Mouse (Mus musculus): ENCODE measurements around the gene Dgkh. TPM values are rescaled to one million over a fixed set of nuclear protein-coding genes. Genes with fewer than 3 reads are reported as not detected.

Gene Dgkh
- polyA plus RNA-seq, 1 experiment from 2014 or later: 4.0 TPM

DNA sequence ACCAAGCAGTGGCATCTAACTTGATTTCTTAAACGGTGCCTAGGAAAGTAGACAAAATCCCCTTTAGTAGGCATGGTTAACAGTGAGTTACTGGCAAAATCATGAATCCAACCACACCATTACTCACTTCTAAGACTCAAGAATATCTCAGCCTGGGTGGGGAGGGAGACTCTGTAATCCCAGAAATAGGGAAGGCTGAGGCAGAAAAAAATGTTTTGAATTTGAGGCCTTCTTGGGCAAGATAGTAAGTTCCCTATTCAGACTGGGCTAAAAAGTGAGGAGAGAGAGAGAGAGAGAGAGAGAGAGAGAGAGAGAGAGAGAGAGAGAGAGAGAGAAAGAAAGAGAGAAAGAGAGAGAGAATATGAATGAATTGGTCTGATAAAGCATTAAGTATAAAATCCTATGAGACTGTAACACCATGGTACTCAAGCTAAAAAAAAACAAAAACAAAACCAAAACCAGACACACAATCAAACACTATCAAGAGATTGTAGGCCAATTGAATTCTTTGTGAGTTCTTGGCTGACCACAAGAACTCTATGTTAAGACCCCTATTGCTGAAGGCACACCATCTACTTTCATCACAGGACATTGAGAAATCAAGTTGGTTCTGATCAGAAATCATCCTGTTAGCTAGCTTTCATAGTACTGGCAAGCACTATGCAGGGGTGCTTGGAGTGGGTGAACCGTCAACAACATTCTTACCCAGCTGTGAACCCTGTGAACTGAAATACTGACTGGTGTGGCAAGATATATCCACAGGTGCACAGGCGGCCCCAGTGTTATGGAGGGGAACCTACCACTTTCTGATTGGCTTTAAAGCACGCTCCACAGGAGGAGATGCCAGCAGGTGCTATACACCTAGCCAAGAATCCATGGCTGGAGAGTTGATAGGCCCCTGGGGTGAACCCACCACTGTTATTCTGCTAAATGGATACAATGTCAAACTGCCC lies 101.4 kb downstream of the Dgkh start:
- H3K9ac ChIP-seq: no peak overlapping the region
- WGBS: 88% methylated on average over 4 of the region's 4 CpGs
- no peaks in the 10 kb centered on the region for H3K36me3 ChIP-seq (replicated peaks; ENCODE audit: control insufficient read depth, insufficient read depth)
- H3K4me1 ChIP-seq (replicated peaks; ENCODE audit: control insufficient read depth, insufficient read depth, low read length): no peaks in the 10 kb centered on the region
- no peak overlapping the region for H3K4me2 ChIP-seq (replicated peaks)
- H3K4me3 ChIP-seq (replicated peaks; ENCODE audit: low read length): no peak overlapping the region
- H3K9me3 ChIP-seq (ENCODE audit: control insufficient read depth, low read length): no peaks in the 10 kb centered on the region
- H3K27ac ChIP-seq: no peak overlapping the region
- no peak for DNase-seq (ENCODE audit: low spot score)
- H3K27me3 ChIP-seq (ENCODE audit: control insufficient read depth, insufficient read depth, low read length): no peaks in the 10 kb centered on the region
- no peak for ATAC-seq (ENCODE audit: low FRiP score)

DNA sequence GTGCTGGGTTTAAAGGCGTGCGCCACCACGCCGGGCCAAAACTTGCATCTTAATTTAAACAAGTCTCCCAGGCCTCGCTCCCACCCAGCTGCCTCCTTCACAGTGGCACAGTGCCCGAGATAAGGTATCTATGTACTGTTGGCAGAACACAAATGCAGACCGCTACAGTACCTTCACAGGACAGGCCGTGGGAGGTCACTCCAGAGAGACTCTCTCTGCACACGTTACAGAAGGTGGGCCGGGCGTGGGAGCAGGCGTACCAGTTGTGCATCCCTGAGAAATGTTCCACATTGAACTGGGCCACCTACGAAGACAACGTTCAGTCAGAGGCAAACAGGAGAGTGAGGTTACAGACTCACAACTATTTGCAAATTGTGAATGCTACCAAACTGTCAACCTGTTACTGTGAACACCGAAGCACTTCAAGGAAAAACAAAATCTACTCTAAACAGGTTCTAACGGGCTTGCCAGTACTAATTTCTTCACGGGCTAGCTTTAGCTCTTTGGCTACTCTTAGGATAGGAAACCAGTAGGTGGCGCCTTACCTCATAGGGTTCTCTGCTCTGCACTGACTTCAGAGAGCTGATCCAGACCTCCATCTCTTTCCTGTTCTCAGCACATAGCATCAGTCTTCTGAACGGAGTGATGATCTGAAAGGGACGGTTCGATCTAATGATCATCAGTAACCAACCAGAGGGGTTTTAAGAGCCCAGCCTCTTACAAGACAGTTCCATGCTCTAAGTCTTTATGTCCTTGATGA lies 104.9 kb downstream of the Dgkh start:
- ATAC-seq (ENCODE audit: low FRiP score): no peak
- Histone ChIP-seq H3K36me3 (replicated peaks; ENCODE audit: control insufficient read depth, insufficient read depth) (peaks cover 6% of the 10 kb centered on the region; the same call in 1 of the 2 replicates), H3K9ac (no peak overlapping the region), H3K9me3 (ENCODE audit: control insufficient read depth, low read length) (no peaks in the 10 kb centered on the region), H3K27me3 (ENCODE audit: control insufficient read depth, insufficient read depth, low read length) (no peaks in the 10 kb centered on the region), H3K4me3 (replicated peaks; ENCODE audit: low read length) (no peak overlapping the region), H3K4me2 (replicated peaks) (no peak overlapping the region), H3K4me1 (replicated peaks; ENCODE audit: control insufficient read depth, insufficient read depth, low read length) (no peaks in the 10 kb centered on the region), H3K27ac (no peak overlapping the region)
- DNase-seq (ENCODE audit: low spot score): no peak
- 88% methylated on average over 21 of the region's 21 CpGs for WGBS

DNA sequence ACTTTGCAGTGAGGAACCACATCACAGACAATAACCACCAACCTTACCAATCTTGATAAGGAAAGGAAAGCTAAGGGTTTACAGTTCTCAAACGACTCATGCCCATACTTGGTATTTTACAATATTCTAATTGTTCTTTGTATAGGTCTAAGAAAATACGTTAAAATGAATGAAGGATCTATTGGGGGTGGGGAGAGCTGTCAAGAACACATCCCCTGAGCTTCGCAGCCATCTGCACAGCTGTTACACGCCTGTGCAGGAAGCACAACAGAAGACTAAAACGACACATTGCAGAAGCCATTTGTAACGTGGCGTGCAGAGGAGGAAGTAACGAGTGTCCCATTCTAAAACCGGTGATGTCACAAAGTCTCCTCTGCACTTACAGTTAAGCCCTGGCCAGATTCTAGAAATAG lies 113.7 kb downstream of the Dgkh start:
- no peak for ATAC-seq (ENCODE audit: low FRiP score)
- Histone ChIP-seq H3K9me3 (ENCODE audit: control insufficient read depth, low read length) (no peaks in the 10 kb centered on the region), H3K4me2 (replicated peaks) (no peak overlapping the region), H3K9ac (no peak overlapping the region), H3K4me1 (replicated peaks; ENCODE audit: control insufficient read depth, insufficient read depth, low read length) (no peaks in the 10 kb centered on the region), H3K4me3 (replicated peaks; ENCODE audit: low read length) (no peak overlapping the region), H3K27ac (no peak overlapping the region), H3K36me3 (replicated peaks; ENCODE audit: control insufficient read depth, insufficient read depth) (peaks cover 14% of the 10 kb centered on the region), H3K27me3 (ENCODE audit: control insufficient read depth, insufficient read depth, low read length) (no peaks in the 10 kb centered on the region)
- 53% methylated on average over 9 of the region's 9 CpGs for WGBS
- DNase-seq (ENCODE audit: low spot score): no peak

DNA sequence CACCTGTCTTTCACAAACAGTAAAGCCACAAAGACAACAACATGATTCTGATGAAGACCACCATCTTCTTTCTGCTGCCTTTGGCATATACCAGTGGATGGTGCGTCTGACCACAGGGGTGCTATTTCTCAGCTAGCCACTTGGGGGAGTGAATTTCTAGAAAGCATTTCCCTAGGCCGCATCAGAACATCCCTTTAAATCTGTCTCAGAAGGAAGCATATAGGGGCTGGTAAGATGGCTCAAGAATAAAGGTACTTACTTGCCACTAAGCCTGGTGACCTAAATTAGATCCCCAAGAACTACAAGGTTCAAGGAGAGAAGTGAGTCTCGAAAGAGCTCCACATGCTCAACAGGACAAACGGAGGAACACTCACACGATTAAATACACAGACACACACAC lies 119.0 kb downstream of the Dgkh start:
- no peak overlapping the region for H3K9ac ChIP-seq
- WGBS: 81% methylated on average over 5 of the region's 5 CpGs
- ATAC-seq (ENCODE audit: low FRiP score) (no peak), DNase-seq (ENCODE audit: low spot score) (no peak)
- H3K4me1 ChIP-seq (replicated peaks; ENCODE audit: control insufficient read depth, insufficient read depth, low read length): no peaks in the 10 kb centered on the region
- no peak overlapping the region for H3K4me2 ChIP-seq (replicated peaks)
- no peak overlapping the region for H3K4me3 ChIP-seq (replicated peaks; ENCODE audit: low read length)
- no peaks in the 10 kb centered on the region for H3K27me3 ChIP-seq (ENCODE audit: control insufficient read depth, insufficient read depth, low read length)
- peaks cover 3% of the 10 kb centered on the region for H3K36me3 ChIP-seq (replicated peaks; ENCODE audit: control insufficient read depth, insufficient read depth)
- no peak overlapping the region for H3K27ac ChIP-seq
- H3K9me3 ChIP-seq (ENCODE audit: control insufficient read depth, low read length): no peaks in the 10 kb centered on the region

DNA sequence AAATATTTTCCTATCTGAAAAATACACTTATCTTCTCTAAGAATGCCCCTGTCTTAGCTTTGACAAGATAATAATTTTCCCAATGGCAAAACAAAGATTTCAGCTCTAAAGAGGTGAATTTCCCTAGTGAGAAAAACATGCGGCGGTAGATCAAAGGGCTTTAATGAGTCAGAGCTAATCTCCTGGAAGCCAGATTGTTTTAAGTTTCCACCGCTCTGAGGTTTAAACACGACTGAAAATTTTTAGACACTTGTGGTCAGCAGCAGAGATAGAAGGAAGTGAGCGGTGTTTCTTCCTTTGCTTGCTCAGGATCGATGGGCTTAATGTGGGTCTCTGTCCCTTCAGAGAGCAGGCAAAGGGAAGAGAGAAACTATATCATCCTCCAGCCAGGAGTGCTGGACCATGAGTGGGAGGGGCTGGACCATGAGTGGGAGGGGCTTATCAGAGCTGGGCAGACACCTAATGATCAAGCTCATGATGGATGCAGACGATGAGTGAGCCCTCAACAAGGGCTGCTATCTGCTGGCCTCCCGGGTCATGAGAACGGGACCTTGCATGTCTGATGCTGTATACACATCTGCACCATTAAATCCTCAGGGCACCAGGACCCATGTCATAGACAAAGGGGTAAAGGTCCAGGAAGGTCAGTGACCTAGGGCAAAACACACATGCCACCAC lies 120.3 kb downstream of the Dgkh start:
- DNase-seq (ENCODE audit: low spot score) (no peak), ATAC-seq (ENCODE audit: low FRiP score) (no peak)
- Histone ChIP-seq H3K9ac (no peak overlapping the region), H3K9me3 (ENCODE audit: control insufficient read depth, low read length) (no peaks in the 10 kb centered on the region), H3K27me3 (ENCODE audit: control insufficient read depth, insufficient read depth, low read length) (no peaks in the 10 kb centered on the region), H3K4me2 (replicated peaks) (no peak overlapping the region), H3K4me1 (replicated peaks; ENCODE audit: control insufficient read depth, insufficient read depth, low read length) (no peaks in the 10 kb centered on the region), H3K36me3 (replicated peaks; ENCODE audit: control insufficient read depth, insufficient read depth) (peaks cover 3% of the 10 kb centered on the region), H3K4me3 (replicated peaks; ENCODE audit: low read length) (no peak overlapping the region), H3K27ac (no peak overlapping the region)
- 74% methylated on average over 9 of the region's 9 CpGs for WGBS

DNA sequence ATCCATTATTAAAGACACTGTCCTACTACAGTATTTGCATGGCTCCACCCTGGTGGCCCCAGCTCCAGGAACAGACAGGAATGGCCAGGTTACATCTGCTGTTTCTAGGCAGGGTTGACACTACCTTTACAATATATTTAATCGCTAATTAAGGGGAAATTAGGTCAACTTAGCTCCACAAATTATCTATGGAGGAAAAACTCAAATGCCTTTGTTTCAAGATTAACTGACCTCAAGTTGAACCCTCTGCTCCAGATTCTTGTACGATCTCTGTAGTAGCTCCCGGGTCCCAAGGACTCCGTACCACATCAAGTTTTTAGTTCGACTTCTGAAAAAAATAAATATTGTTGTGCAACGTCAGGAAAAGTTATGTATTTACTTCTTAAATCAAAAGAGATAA lies 137.7 kb downstream of the Dgkh start:
- 91% methylated on average over 6 of the region's 6 CpGs for WGBS
- H3K36me3 ChIP-seq (replicated peaks; ENCODE audit: control insufficient read depth, insufficient read depth): peaks cover 57% of the 10 kb centered on the region

DNA sequence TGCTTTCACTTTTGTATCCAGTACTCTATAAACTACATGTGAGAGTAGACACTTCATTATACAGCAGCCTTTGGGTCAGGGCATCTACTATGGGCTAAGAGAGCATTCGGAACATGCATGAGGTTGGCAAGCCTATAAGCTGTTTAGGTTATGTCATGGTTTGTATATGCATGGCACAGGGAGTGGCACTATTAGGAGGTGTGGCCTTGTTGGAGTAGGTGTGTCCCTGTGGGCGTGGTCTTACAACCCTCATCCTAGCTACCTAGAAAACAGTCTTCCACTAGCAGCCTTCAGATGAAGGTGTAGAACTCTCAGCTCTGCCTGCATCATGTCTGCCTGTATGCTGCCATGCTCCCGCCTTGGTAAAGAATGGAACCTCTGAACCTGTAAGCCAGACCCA lies 139.6 kb downstream of the Dgkh start:
- no peaks in the 10 kb centered on the region for H3K9me3 ChIP-seq (ENCODE audit: control insufficient read depth, low read length)
- H3K27me3 ChIP-seq (ENCODE audit: control insufficient read depth, insufficient read depth, low read length): no peaks in the 10 kb centered on the region
- no peak overlapping the region for H3K4me3 ChIP-seq (replicated peaks; ENCODE audit: low read length)
- no peak for ATAC-seq (ENCODE audit: low FRiP score)
- no peak overlapping the region for H3K9ac ChIP-seq
- no peaks in the 10 kb centered on the region for H3K4me1 ChIP-seq (replicated peaks; ENCODE audit: control insufficient read depth, insufficient read depth, low read length)
- H3K4me2 ChIP-seq (replicated peaks): no peak overlapping the region
- H3K36me3 ChIP-seq (replicated peaks; ENCODE audit: control insufficient read depth, insufficient read depth): peaks cover 47% of the 10 kb centered on the region
- no peak overlapping the region for H3K27ac ChIP-seq
- WGBS: 96% methylated on average over 3 of the region's 3 CpGs
- no peak for DNase-seq (ENCODE audit: low spot score)

More for the DNA sequence above, 137.7 kb downstream of the Dgkh start:
- Histone ChIP-seq H3K4me1 (replicated peaks; ENCODE audit: control insufficient read depth, insufficient read depth, low read length) (no peaks in the 10 kb centered on the region), H3K4me2 (replicated peaks) (no peak overlapping the region), H3K9me3 (ENCODE audit: control insufficient read depth, low read length) (no peaks in the 10 kb centered on the region), H3K27ac (no peak overlapping the region), H3K27me3 (ENCODE audit: control insufficient read depth, insufficient read depth, low read length) (no peaks in the 10 kb centered on the region), H3K9ac (no peak overlapping the region), H3K4me3 (replicated peaks; ENCODE audit: low read length) (no peak overlapping the region)
- no peak for DNase-seq (ENCODE audit: low spot score)
- no peak for ATAC-seq (ENCODE audit: low FRiP score)

DNA sequence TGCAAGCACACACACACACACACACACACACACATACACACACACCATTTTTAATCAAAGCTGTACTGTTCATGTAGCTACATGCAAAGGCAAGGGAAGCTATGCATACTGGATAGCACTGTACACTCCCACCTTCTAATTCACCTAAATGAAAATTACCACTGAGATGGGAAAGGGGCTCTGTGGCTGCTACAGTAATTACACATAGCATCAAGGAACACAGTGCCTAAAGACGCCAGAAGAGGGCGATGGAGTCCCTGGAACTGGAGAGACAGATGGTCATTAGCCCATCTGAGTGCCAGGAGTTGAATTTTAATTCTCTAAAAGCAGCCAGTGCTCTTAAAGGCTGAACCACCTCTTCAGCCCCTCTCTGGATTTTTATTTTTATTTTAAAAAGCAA lies 142.2 kb downstream of the Dgkh start:
- peaks cover 50% of the 10 kb centered on the region for H3K36me3 ChIP-seq (replicated peaks; ENCODE audit: control insufficient read depth, insufficient read depth)
- no peaks in the 10 kb centered on the region for H3K27me3 ChIP-seq (ENCODE audit: control insufficient read depth, insufficient read depth, low read length)
- H3K9ac ChIP-seq: no peak overlapping the region
- H3K4me1 ChIP-seq (replicated peaks; ENCODE audit: control insufficient read depth, insufficient read depth, low read length): no peaks in the 10 kb centered on the region
- WGBS: 10% methylated on average over 2 of the region's 2 CpGs
- no peak overlapping the region for H3K4me3 ChIP-seq (replicated peaks; ENCODE audit: low read length)
- H3K4me2 ChIP-seq (replicated peaks): no peak overlapping the region
- peak; percentile 69 for DNase-seq (ENCODE audit: low spot score)
- no peak overlapping the region for H3K27ac ChIP-seq
- H3K9me3 ChIP-seq (ENCODE audit: control insufficient read depth, low read length): no peaks in the 10 kb centered on the region
- no peak for ATAC-seq (ENCODE audit: low FRiP score)

DNA sequence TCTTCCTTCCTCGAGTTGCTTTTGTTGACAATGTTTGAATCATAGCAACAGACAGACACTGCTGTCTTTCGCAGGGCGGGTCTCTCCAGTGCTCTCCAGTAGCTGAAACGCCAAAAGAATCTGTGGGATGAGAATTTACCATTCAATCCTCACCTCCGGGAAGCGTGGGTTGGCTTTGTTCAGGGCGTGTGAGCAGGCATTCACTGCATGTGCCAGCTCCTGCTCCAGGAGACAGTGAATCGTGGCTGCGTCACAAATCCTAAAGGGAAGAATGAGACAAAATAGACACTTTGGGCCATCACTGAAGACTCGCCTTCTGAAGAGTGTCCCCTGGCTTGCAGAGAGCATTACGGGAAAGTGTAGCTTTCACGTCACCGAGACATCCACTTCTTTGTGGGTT lies 148.4 kb downstream of the Dgkh start:
- H3K27ac ChIP-seq: no peak overlapping the region
- WGBS: 87% methylated on average over 13 of the region's 13 CpGs

More for the DNA sequence above, 148.4 kb downstream of the Dgkh start:
- no peaks in the 10 kb centered on the region for H3K27me3 ChIP-seq (ENCODE audit: control insufficient read depth, insufficient read depth, low read length)
- H3K36me3 ChIP-seq (replicated peaks; ENCODE audit: control insufficient read depth, insufficient read depth): peaks cover 56% of the 10 kb centered on the region
- no peak overlapping the region for H3K4me2 ChIP-seq (replicated peaks)
- no peaks in the 10 kb centered on the region for H3K9me3 ChIP-seq (ENCODE audit: control insufficient read depth, low read length)
- DNase-seq (ENCODE audit: low spot score) (no peak), ATAC-seq (ENCODE audit: low FRiP score) (no peak)
- no peak overlapping the region for H3K9ac ChIP-seq
- no peak overlapping the region for H3K4me3 ChIP-seq (replicated peaks; ENCODE audit: low read length)
- no peaks in the 10 kb centered on the region for H3K4me1 ChIP-seq (replicated peaks; ENCODE audit: control insufficient read depth, insufficient read depth, low read length)

Data from hindbrain, embryonic 14.5 days (tissue).